Mouse (Mus musculus) megakaryocyte, adult 5-6 weeks (primary cell): ENCODE measurements at regions not wholly inside any gene's neighbourhood (a gene's known extent, or its start where the extent isn't known, plus 50 kb on each side); places are given as distances from the start of the nearest gene placed in this dataset.
A peak's percentile ranks its signal among the peaks of the same experiment; 100 is the strongest.

ENCODE experiments used
- ATAC-seq: 2 replicates; pipeline ENCODE4 v1.8.0; 2016; ENCODE audit warnings: mild to moderate bottlenecking, inconsistent platforms; ENCODE audit not compliant: poor library complexity, severe bottlenecking

GRCm38 (mm10) chr1:127152840-127153239 is 52.0 kb upstream of the Mgat5 start:
- no peak for ATAC-seq

GRCm38 (mm10) chr1:127135521-127135920 is 69.3 kb upstream of the Mgat5 start:
- no peak for ATAC-seq

- ATAC-seq, result no peak
These were observed 72.9 kb upstream of the Mgat5 start for GRCm38 (mm10) chr1:127131871-127132270.

- ATAC-seq, result no peak
These were observed 80.0 kb upstream of the Mgat5 start for GRCm38 (mm10) chr1:127124862-127125261.

- ATAC-seq, result no peak
These were observed 86.8 kb upstream of the Mgat5 start for GRCm38 (mm10) chr1:127118019-127118418.

GRCm38 (mm10) chr1:127107485-127107884 is 97.3 kb upstream of the Mgat5 start:
- no peak for ATAC-seq

GRCm38 (mm10) chr1:127105861-127106260 is 99.0 kb upstream of the Mgat5 start:
- ATAC-seq, result no peak

GRCm38 (mm10) chr1:127103664-127104063 is 101.2 kb upstream of the Mgat5 start:
- no peak for ATAC-seq

- no peak for ATAC-seq
These were observed 105.9 kb upstream of the Mgat5 start for GRCm38 (mm10) chr1:127098871-127099420.

GRCm38 (mm10) chr1:127087616-127088015 is 117.2 kb upstream of the Mgat5 start:
- ATAC-seq, result no peak

- peak; percentile 57 for ATAC-seq
These were observed 118.8 kb upstream of the Mgat5 start for GRCm38 (mm10) chr1:127085988-127086387.

GRCm38 (mm10) chr1:127083761-127084308 is 121.0 kb upstream of the Mgat5 start:
- peak; percentile 59 for ATAC-seq

- ATAC-seq, result no peak
These were observed 125.8 kb upstream of the Mgat5 start for GRCm38 (mm10) chr1:127079012-127079411.

- ATAC-seq, result no peak
These were observed 142.4 kb upstream of the Mgat5 start for GRCm38 (mm10) chr1:127062430-127062829.

GRCm38 (mm10) chr1:127045711-127046420 is 158.9 kb upstream of the Mgat5 start:
- no peak for ATAC-seq

- ATAC-seq, result no peak
These were observed 170.1 kb upstream of the Mgat5 start for GRCm38 (mm10) chr1:127034748-127035147.

GRCm38 (mm10) chr1:127031563-127031962 is 173.3 kb upstream of the Mgat5 start:
- ATAC-seq, result no peak

- ATAC-seq, result no peak
These were observed 175.8 kb upstream of the Mgat5 start for GRCm38 (mm10) chr1:127028872-127029497.

GRCm38 (mm10) chr1:127023100-127023499 is 181.7 kb upstream of the Mgat5 start:
- ATAC-seq, result no peak

- no peak for ATAC-seq
These were observed 187.1 kb upstream of the Nckap5 start for GRCm38 (mm10) chr1:127017698-127018097.

GRCm38 (mm10) chr1:127015894-127016245 is 185.3 kb upstream of the Nckap5 start:
- ATAC-seq, result no peak
